Mouse (Mus musculus) MEL (cell line): ENCODE measurements at regions not wholly inside any gene's neighbourhood (a gene's known extent, or its start where the extent isn't known, plus 50 kb on each side); places are given as distances from the start of the nearest gene placed in this dataset.

Source experiments
- CHD1 ChIP-seq: IDR thresholded peaks from 2 replicates; pipeline ENCODE4 v1.6.1; 2012; ENCODE audit warnings: low read depth, mild to moderate bottlenecking, inconsistent platforms, low read length, improper control_type of control experiment
- CTCF ChIP-seq, 3 experiments: IDR thresholded peaks in 2 of 3; conservative IDR thresholded peaks in 1 of 3; 2 replicates each; pipeline ENCODE4 v1.5.1; 2011 to 2012; ENCODE audit warnings: low read length in 3 of 3, low read depth in 2 of 3, mild to moderate bottlenecking in 2 of 3, improper control_type of control experiment in 1 of 3, inconsistent platforms in 1 of 3, mixed read lengths in 1 of 3, moderate library complexity in 1 of 3; ENCODE audit not compliant: control insufficient read depth in 1 of 3, insufficient read depth in 1 of 3, poor library complexity in 1 of 3, severe bottlenecking in 1 of 3
- E2F4 ChIP-seq: IDR thresholded peaks from 2 replicates; pipeline ENCODE4 v1.6.1; 2011; ENCODE audit warnings: low read depth, low read length, improper control_type of control experiment, borderline replicate concordance
- EP300 ChIP-seq, 2 experiments: IDR thresholded peaks; 2 replicates each; pipeline ENCODE4 v1.6.1; 2011; ENCODE audit warnings: improper control_type of control experiment in 2 of 2, low read length in 2 of 2, low read depth in 1 of 2, mild to moderate bottlenecking in 1 of 2
- GATA1 ChIP-seq: IDR thresholded peaks from 2 replicates; pipeline ENCODE4 v1.6.1; 2011; ENCODE audit warnings: low read depth, low read length, improper control_type of control experiment
- JUND ChIP-seq: IDR thresholded peaks from 2 replicates; pipeline ENCODE4 v1.6.1; 2011; ENCODE audit warnings: low read depth, mild to moderate bottlenecking, improper control_type of control experiment, low read length
- MXI1 ChIP-seq: IDR thresholded peaks from 2 replicates; pipeline ENCODE4 v1.6.1; 2011; ENCODE audit warnings: mild to moderate bottlenecking, low read depth, low read length, improper control_type of control experiment
- POLR2A ChIP-seq, 2 experiments: IDR thresholded peaks; 2 replicates each; pipeline ENCODE4 v1.6.1; 2011 to 2012; ENCODE audit warnings: low read length in 2 of 2, mild to moderate bottlenecking in 2 of 2, control low read depth in 1 of 2, improper control_type of control experiment in 1 of 2, low read depth in 1 of 2, moderate library complexity in 1 of 2; ENCODE audit not compliant: control insufficient read depth in 1 of 2, insufficient read depth in 1 of 2, poor library complexity in 1 of 2
- RAD21 ChIP-seq: IDR thresholded peaks from 2 replicates; pipeline ENCODE4 v1.6.1; 2011; ENCODE audit warnings: mild to moderate bottlenecking, low read depth, low read length, improper control_type of control experiment
- TAL1 ChIP-seq: IDR thresholded peaks from 2 replicates; pipeline ENCODE4 v1.6.1; 2012; ENCODE audit warnings: mild to moderate bottlenecking, inconsistent platforms, low read length, moderate library complexity, mixed read lengths
- TBP ChIP-seq: IDR thresholded peaks from 2 replicates; pipeline ENCODE4 v1.8.0; 2011; ENCODE audit warnings: low read depth, low read length, improper control_type of control experiment
- USF1 ChIP-seq: IDR thresholded peaks from 2 replicates; pipeline ENCODE4 v1.6.1; 2014; ENCODE audit warnings: low read depth, mild to moderate bottlenecking, inconsistent platforms, low read length, improper control_type of control experiment, moderate library complexity
- ZNF384 ChIP-seq: IDR thresholded peaks from 2 replicates; pipeline ENCODE4 v1.6.1; 2012; ENCODE audit warnings: low read depth, mild to moderate bottlenecking, inconsistent platforms, low read length, improper control_type of control experiment

GRCm38 (mm10) chr11:114193018-114193417 is 126.2 kb upstream of the Sdk2 start:
- no peak for TF ChIP-seq USF1
- no peak for TF ChIP-seq E2F4
- no peak for TF ChIP-seq TBP
- TF ChIP-seq CTCF (IDR thresholded peaks at IDR 0.05 in 2 of 3, conservative IDR thresholded peaks at IDR 0.05 in 1 of 3; ENCODE audit: control insufficient read depth in 1 of 3, insufficient read depth in 1 of 3, low read depth in 2 of 3, low read length in 3 of 3, poor library complexity in 1 of 3, severe bottlenecking in 1 of 3), result no peak
- TF ChIP-seq POLR2A (IDR thresholded peaks at IDR 0.05; ENCODE audit: control insufficient read depth in 1 of 2, insufficient read depth in 1 of 2, low read depth in 1 of 2, low read length in 2 of 2, poor library complexity in 1 of 2), result no peak
- no peak for TF ChIP-seq CHD1
- no peak for TF ChIP-seq MXI1
- no peak for TF ChIP-seq TAL1
- TF ChIP-seq GATA1, result no peak
- no peak for TF ChIP-seq JUND
- no peak for TF ChIP-seq RAD21
- TF ChIP-seq EP300 (IDR thresholded peaks at IDR 0.05; ENCODE audit: low read depth in 1 of 2, low read length in 2 of 2), result no peak
- no peak for TF ChIP-seq ZNF384
